Mouse (Mus musculus): ENCODE results near the gene Pard6b.
"Not testable (repeated sequence)": the region's sequence is repeated elsewhere in the genome, so short reads cannot be mapped to it uniquely, and the experiment has no call there.

The Pard6b gene

DNA sequence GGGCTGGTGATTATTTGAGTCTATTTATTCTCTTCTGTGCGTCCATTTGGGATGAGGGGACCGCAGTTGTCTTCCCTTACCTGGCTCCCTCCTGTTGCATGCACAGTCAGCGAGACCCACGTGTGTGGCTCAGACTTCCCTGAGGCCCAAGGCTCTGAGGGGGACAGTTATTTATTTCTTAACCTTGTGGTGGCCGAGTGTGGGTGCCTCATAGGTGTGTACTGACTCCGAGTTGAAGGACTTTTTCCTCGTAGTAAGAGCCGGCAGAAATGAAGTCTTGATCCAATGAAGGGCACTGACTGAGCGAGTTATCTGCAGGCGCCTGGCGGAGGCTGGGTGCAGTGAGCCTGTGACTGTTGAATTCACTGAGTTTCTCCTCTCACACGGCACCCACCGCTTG, 19.2 kb downstream of the Pard6b start:
- no peak for DNase-seq (ENCODE audit: low spot score)

DNA sequence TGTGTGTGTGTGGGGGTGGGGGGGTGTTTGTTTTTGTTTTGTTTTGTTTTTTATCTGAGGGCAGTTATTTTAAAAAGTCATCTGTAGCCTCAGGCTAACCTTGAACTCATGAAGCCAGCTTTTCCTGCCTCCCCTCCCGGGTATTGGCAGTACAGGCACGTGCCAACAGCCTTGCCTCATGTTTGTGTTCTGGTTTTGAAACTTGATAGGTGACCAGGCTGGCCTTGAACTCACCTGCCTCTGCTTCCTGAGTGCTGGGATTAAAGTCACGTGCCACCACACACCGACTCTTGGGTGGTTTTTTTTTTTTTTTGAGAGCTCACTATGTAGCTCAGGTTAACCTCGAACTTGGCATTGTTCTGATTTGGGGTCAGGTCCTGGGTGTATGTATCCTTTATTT, 21.0 kb downstream of the Pard6b start:
- no peak for DNase-seq (ENCODE audit: low spot score)

DNA sequence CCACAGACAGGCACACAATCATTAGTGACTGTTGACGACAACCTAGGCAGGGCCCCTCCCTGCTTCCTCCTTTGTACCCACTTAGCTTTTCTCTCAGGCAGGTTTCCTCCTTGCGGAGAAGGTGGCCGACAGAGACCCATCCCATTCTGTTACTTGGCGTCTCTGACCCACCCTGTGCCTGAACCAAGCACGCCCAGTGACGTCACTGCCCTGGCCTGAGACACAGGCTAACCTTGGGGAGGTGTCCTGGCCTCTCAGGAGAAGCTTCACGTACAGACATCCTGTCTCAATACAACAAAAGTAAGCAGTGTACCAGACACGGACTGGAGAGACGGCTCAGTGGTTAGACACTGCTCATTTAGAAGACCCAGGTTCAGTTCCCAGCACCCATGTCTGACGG, 22.5 kb downstream of the Pard6b start:
- DNase-seq (ENCODE audit: low spot score) = no peak

DNA sequence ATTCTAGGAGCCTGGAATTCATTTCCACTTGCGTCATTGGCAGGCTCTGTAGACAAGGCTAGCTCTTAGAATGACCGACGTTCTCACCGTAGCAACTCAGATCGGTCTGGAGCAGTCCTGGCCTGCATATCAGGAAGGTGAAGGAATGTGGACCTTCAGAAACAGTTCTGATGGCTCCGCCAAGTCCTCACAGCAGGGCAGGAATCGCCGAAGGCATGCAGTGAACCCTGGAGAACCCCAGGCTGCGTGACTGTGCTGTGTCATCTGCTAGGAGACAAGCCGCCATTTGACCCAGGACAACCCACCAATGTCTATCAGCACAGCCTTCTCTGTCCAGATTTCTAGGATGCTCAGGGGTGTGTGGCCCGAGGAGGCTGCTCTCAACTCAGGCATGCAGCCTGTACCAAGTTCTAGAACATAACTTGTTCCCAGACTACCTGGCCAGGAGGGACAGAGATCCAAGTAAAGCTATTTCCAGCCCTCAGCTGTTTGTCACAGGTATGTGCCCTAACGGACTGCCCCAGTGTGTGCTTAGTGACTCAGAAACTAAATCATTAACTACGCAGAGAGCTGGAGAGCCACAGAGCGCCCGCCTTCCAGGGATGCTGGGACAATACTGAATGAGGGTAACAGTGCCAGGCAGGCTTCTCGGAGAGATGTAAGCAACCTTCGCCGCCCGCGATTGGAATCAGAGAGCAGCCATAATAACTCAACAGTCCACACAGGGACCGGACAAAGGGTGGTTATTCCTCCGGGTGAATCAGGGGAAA, 23.8 kb downstream of the Pard6b start:
- no peak for DNase-seq (ENCODE audit: low spot score)

DNA sequence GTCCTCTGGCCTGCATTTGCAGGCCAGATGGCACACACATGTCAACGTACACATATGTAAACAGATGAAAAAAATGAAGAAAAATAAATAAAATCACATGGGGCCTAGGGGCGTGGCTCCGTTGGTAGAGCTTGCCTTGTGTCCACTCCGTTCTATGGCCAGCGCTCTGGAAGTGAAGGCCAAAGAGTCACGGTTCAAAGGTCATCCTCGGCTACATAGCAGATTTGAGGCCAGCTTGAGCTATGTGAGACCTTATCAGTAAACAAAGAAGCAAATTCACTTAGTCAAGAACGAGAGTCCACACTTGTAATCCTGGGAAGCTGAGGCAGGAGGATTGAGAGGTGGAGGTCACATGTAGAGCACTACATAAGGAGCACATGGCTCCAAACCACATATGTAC, 24.5 kb downstream of the Pard6b start:
- DNase-seq (ENCODE audit: low spot score) = no peak

DNA sequence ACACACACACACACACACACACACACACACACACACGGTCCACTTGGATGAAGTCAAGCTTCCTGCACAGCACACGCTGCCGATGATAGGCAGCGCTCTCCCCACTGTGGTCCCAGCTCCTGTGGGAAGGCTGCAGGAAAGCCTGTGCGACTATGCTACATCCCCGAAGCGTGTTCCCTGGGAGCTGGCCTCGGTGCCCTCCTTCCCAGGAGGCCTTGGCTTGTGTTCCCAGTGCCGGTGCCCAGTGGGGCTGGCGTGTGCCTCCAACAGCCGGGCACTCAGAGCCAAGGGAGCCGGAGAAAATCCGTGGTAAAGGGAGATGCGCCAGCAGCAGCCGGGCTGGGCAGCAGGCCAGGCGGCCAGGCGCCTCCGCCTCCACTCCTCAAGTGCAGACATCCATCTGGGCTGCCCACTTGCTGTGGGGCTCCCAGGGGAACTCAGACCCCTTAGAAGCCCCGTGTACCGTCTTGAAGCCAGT, 25.9 kb downstream of the Pard6b start:
- peak; percentile 78 for DNase-seq (ENCODE audit: low spot score)

DNA sequence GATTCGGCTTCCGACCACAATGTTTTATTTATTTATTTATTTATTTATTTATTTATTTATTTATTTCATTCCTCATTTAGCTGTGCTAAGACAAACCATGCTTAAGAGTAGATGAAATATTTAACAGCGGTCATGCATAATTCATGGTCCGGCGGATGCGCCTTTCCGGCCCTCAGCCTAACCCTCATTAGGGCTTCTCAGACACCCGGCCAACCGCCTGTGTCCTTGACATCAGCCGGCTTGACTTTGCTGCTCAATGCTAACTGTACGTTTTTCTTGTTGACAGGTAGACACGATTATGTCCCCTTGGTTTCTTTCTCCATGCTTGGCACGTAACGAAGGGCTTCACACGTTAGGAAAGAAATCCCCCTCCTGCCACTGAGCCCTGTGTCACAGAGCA, 26.6 kb downstream of the Pard6b start:
- DNase-seq (ENCODE audit: low spot score) = no peak

DNA sequence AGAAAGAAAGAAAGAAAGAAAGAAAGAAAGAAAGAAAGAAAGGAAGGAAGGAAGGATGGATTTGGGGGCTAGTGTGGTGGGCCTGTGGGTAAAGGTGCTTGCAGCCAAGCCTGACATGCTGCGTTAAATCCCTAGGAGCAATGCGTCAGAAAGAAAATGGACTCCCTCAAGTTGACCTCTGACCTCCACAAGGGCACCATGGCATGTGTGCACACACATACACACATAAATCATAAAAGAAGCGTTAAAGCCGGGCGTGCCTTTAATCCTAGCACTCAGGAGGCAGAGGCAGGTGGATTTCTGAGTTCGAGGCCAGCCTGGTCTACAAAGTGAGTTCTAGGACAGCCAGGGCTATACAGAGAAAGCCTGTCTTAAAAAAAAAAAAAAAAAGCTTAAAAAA, 27.1 kb downstream of the Pard6b start:
- DNase-seq (ENCODE audit: low spot score) = not testable (repeated sequence)

DNA sequence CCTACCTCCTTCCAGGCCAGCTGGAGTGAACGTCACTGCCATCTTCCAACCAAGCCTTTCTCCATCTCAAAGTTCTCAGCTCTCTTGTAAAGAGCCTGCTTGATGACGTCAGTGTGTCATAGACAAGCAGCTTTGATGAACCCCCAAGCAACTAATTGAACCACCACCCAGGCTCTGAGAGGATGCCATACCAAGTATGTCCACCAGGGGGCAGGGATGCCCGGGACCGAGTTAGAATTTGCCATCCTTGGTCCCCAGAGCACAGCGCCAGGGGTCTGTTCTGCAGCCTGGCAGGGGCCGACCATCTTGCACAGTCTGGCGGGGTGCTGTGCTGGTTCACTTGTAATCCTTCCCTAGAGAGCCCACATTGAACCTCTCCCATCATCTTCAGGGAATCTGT, 31.1 kb downstream of the Pard6b start:
- peak; percentile 64 for DNase-seq (ENCODE audit: low spot score)

DNA sequence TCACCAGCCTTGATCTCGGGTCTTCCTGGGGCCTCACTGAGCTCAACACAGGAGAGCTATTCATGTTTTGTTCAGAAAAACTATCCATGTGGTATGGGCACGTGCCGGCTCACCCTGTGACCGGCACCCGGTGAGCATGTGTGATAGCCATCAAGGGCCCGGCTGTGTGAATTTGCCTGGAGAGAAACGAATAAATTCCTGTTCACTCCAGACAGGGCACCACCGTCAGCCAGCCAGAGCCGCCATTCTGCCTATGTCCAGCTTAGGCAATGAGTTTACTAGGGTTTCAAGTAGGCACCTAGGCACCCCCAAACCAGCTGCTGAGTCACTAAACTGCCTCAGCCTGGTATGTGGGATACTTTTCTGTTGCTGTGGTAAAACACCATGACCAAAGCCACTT, 32.5 kb downstream of the Pard6b start:
- no peak for DNase-seq (ENCODE audit: low spot score)

DNA sequence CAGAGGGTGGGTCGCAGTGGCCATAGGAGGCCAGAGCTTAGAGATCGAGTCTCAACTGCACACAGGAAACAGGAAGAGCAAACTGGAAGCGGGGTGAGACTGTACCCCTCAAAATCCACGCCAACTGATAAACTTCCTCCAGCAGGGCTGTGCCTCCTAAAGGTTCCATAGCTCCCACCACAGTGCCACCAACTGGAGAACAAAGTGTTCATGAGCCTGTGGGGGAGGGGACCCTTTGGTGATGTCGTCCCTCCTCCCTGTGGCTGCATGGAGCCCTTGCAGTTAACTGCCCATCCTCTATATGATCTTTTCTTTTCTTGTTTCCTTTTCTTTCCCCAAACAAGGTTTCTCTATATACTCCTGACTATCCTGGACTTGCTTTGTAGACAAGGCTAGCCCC, 32.9 kb downstream of the Pard6b start:
- DNase-seq (ENCODE audit: low spot score) = no peak

DNA sequence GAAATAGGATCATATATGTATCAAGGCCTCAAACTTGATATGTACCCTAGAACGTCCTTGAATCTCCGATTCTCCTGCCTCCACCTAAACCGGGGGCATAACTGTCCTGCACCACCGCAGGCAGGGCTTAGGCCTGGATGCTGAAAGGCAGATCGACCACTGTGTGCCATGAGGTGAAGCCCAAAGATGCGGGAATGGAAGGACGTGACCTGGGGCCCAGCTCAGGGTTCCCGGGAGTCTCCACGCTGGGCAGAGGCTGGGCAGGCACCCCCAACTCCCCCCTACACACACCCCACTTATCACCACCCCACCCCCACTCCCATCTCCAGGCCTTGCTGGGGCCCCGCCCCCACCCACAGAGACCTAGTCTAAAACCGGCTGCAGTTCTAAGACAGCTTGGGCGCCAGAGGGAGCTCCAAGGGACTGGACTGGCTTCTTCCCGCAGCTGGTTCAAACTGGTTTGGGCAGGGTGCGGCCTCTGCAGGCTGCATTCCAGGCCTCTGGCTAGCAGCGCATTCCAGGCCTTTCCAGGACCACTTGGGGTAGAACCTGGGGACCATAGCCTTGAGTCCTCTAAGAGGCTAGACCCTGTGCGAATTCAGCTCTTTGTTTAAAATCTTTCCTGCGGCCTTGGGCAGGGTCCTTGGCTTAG, 34.0 kb downstream of the Pard6b start:
- DNase-seq (ENCODE audit: low spot score) = peak; percentile 86

DNA sequence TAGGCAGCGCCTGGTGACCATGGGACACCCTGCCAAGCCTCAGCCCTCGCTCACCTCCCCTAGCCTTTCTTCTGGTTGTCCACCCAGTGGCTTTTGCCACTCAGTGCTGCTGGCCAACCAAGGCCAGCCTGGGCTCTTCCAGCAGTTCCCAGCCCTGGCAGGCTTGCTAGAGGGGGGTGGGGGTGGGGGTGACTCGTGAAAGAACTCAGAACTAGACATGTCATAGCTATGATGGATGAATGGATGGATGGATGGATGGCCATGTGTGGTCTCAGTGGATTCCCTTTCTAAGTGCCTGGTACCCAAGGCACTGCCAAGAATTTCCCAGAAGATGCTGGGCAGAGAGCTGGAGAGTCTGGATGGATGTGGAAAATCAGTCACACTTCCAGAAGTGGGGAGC, 35.0 kb downstream of the Pard6b start:
- DNase-seq (ENCODE audit: low spot score) = no peak

DNA sequence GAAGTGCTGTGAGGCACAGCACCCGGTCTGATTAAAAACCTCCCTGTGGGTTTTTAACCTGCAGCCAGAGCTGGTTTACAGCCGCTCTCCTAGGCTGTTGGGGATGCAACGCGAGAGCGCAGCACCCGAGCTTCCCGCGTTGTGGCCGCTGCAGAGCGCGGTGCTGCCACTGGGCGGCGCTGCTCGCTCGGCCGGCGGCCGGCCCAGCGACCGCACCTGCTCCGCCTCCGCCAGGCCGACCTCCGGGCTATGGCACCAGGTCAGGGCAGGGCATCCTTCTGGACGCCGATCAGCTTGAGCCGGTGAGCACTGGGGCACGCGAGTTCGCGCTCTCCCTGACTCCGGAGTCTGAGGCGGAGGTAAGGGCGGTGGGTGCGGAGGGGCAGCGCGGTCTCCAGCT, 36.3 kb downstream of the Pard6b start:
- peak; percentile 70 for DNase-seq (ENCODE audit: low spot score)

DNA sequence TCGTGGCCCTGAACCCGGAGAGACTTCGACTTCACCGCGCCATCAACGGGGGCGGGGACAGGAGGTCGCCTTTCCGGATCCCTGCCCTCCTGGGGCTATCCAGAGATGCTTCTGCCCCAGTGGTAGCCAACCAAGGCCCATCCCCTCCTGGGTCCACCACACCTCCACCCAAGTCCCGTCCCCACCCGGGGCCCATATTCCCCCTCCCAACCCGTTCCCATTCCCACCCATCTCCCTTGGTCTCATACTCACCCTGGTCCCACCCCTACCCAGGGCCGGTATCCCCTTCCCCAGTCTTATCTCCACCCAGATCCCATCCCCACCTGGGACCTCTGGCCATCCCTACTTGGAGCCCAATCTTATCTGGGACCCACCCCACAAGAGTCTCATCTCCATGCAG, 36.7 kb downstream of the Pard6b start:
- no peak for DNase-seq (ENCODE audit: low spot score)

DNA sequence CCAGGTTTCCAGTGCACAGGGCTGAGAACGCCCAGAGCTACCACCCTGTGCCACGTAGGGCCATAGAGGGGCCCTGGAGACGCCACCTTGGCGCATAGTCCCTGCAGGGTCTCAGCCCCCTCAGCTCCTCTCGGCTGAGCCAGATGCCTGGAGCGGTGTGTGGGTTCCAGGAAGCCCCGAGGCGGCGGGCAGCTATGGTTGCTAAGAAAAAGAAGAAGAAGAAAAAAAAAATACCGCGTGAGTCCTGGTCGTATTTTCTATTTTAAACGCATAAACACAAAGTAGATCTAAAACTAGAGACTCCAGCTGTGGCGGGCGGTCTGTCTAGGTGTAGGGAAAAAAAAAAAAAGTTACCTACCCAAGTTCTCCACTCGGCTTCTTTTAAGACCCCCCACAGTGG, 37.2 kb downstream of the Pard6b start:
- DNase-seq (ENCODE audit: low spot score) = no peak

DNA sequence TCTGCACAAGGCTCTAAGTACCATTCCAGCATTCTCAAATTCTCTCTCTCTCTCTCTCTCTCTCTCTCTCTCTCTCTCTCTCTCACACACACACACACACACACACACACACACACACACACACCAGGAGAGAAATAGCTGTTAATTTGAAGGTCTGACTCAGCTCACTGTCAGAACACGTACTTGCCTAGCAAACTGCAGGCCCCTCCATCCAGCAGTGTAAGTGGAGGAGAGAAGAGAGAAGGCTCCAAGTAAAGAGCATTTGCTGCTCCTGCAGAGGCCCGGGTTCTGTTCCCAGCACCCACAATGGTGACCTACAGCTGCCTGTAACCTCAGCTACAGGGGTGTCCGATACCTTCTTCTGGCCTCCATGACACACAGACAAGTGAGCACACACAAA, 37.7 kb downstream of the Pard6b start:
- no peak for DNase-seq (ENCODE audit: low spot score)

DNA sequence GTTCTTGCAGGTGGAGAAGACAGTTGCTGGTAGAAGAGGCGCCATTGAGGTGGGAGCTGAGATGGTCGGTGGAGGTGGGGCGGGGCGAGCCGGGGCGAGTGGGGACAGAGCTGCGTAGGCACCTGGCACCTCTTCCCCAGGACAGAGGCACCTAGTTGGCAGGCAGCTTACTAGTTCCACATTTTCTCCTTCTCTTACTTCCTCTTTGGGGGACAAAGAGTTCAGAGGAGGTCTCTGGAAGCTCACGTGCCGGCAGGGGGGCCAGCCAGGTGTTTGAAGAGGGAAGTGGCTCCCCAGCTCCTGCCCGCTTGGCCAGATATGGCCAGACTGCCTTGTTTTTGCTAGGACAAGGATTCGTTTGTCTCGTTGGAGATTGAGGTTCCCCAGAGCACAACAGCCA, 38.3 kb downstream of the Pard6b start:
- DNase-seq (ENCODE audit: low spot score) = no peak

DNA sequence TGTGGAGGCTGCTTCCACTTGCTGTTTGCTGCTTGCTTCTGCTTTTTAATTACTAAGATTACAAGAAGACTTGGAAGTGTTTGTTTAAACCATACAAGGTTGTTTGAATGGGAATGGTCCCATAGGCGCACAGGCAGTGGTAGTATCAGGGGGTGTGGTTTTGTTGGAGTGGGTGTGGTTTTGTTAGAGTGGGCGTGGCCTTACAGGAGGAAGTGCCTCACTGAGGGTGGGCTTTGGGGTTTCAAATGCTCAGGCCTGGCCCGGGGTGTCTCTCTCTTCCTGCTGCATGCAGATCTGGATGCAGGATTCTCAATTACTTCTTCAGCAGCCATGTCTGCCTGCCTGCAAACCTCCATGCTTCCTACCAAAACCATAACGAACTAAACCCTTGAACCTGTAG, 40.1 kb downstream of the Pard6b start:
- no peak for DNase-seq (ENCODE audit: low spot score)

DNA sequence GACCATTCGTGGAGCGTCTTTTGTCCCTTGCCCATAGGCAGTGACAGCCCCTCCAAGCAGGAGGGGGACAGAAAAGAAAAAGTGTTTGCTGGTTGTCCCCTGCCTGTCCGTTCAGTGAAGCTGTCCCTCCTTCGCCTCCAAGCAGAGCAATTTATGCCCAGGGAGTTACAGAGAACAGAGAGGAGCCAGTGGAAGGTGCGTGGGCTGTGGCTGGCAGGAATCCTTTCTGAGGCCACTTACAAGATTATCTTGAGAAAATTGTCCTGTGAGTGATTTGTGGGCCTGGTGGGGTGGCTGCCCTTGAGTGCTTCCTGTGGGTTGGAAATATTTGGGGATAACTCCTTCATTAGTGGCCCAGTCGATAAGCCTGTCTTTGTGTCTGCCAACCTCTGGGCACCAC, 42.8 kb downstream of the Pard6b start:
- no peak for DNase-seq (ENCODE audit: low spot score)

DNA sequence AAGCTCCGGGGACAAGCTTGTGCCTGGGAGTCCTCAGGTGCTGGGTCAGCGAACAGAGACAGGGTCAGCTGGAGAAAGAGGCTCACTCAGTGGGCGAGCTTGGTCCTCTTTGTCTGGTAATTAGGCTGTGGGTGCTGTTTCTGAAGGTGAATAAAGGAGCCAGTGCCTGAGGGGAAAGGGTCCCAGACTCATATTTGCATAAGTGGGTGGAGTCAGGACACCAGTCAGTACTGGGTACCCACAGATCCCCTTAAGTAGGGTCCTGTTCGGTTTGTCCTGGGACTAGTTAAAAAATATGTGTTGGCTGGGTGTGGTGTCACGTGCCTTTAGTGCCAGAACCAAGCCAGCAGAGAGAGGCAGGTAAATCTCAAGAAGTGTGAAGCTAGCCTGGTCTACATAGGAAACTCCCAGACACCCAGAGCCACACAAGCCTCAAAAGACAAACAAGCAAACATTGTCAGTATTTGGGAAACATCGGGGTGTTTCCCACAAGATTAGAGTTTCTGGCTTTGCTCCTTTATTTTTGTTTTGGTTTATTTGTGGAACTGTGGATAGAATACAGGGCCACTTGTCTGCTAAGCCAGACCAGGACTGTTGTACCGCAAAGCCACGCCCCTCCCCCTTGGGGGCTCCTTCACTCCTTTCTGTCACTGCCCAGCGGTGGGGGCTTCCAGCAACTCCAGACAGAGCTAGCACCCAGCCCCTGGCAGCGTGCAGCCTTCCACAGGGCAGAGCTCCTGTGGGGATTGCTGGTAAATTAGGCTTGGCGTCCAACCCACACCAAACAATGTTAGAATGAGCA, 44.7 kb downstream of the Pard6b start:
- no peak for DNase-seq (ENCODE audit: low spot score)

DNA sequence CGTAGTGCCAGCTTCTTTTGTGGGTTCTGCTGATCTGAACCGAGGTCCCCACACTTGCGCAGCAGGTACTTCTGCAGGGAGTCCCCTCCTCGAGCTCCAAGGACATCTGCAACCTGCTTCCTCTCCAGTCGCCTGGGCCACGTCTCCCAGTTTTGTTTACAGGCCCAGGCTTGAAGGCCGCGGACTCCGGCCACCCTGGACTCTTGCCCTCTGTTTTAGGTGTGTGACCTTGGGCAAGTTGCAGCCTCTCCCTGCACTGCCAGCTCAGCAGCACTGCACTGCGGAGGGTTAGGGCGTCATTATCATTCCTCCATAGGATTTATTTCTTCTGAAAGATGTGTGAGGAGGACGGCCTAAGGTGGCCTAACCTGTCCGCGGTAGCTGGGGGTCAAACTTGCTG, 47.0 kb downstream of the Pard6b start:
- DNase-seq (ENCODE audit: low spot score) = peak; percentile 61
